Mouse (Mus musculus) thymus, adult 2 months (tissue): ENCODE data around the gene Tasp1.

ENCODE experiments used
- CTCF ChIP-seq: fragments of 200-500 bp; IDR thresholded peaks from 2 replicates; pipeline ENCODE4 v1.5.1; 2012; ENCODE audit warnings: mild to moderate bottlenecking, control low read depth, low read length, moderate library complexity, borderline replicate concordance; ENCODE audit not compliant: control insufficient read depth, poor library complexity, insufficient read depth; ENCODE audit errors: extremely low read depth
- POLR2A ChIP-seq: fragments of 200-500 bp; IDR thresholded peaks from 2 replicates; pipeline ENCODE4 v1.6.1; 2012; ENCODE audit warnings: mild to moderate bottlenecking, low read length, control low read depth, moderate library complexity; ENCODE audit not compliant: control insufficient read depth, poor library complexity, insufficient read depth; ENCODE audit errors: extremely low read depth

GRCm38 (mm10) chr2:139788658-139789057, 277.9 kb downstream of the Tasp1 start:
- TF ChIP-seq CTCF = no peak
- no peak for TF ChIP-seq POLR2A
